Mouse (Mus musculus) right cerebral cortex, adult 18-20 months (tissue): ENCODE results near the gene Wipf2.
"Not testable (repeated sequence)": the region's sequence is repeated elsewhere in the genome, so short reads cannot be mapped to it uniquely, and the experiment has no call there.

ENCODE experiments used
- DNase-seq: peaks from one replicate; pipeline ENCODE4 v3.0.0; 2022; ENCODE audit warnings: mixed read lengths

Gene Wipf2

GRCm38 (mm10) chr11:98932293-98933091 lies 69.1 kb downstream of the Wipf2 start:
- DNase-seq: no peak

GRCm38 (mm10) chr11:98933151-98933550 lies 69.7 kb downstream of the Wipf2 start:
- DNase-seq: peak; percentile 83

GRCm38 (mm10) chr11:98933847-98934246 lies 70.4 kb downstream of the Wipf2 start:
- not testable (repeated sequence) for DNase-seq

DNA sequence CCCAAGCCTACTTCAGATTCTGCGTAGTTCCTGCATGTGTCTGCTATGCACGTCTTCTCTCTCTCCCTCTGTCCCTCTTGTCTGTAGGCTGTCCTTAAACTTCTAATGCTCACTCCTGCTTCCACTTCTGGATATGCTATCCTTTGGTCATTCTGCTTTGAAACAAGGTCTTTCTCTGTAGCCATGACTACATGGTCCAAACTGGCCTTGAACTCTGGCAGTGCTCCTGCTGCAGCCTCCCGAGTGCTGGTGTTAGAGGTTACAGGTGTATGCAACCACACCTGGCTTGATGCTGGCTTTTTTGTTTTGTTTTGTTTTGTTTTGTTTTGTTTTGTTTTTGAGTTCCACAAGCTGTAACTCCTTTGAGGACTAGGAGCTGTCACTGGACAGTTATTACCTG lies 70.9 kb downstream of the Wipf2 start:
- DNase-seq: no peak

DNA sequence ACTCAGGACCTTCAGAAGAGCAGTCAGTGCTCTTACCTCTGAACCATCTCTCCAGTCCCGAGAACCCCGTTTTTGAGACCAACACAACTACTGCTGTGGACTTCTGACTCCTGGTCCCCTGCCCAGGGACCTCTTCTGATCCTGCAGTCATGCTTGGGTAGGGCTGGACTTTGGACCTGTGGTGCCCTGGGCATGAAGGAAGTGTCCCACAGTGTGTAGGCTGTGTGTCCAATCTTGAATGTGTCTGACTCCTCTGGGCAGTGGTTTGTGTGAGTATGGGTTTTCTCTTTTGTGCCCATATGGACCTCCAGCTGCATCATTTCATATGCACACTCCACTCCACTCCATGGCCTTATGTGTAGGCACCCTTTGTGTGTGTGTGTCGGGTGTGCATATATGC lies 71.7 kb downstream of the Wipf2 start:
- DNase-seq: no peak

DNA sequence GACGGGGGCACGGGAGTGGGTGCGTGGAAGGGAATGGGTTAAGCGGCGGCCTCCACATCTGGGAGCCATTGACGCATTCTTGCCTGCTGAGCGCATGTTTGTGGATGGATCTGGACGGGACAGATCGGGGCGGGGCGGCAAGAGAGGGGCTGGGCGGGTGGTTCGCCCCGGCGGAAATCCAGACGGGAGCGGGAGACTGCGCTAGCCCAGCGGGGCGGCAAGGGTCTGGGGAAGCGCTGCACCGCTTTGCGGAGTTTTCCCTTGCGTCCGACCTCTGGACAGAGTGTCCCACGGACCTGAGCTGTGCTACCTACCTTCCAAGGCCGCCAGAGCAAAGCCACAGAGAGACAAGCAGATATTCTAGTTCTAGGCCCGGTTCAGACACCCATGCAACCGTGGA lies 72.7 kb downstream of the Wipf2 start:
- no peak for DNase-seq

DNA sequence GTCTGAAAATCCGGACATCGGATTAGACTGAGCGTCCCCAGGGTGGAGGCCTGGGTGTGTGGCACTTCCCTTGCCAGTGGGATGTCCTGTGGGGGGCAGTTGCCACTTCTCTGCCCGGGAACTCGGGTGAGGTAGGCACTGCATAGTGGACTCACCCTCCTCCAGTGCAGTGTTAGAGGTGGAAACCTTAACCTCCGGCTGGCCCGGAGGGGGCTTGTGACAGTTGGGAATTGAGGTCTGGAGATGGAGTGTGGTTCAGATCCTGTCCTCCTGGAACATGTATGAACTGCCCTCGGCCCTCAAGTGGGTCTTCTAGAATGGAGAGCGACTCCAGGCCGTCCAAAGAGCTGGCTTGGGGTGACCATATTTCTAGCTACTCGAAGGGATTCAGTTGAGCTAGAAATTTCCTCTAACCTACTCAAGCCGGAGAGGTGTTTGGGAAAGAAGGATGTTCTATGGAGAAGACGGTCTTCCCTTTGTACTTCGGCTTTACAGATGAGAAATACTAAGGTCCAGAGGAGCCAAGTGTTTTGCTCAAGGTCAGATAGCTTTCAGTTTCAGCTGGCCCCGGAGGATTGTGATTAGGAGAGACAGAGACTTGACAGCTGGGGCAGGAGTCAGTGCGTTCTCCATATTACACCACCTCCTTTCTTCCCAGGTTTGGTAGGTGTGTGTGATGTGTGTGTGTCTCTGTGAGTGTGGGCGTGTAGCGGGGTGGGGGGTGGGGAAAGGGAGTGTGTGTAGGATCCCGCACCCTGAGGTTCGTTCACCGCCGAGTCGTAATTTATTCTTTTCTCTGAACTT lies 73.4 kb downstream of the Wipf2 start:
- no peak for DNase-seq

DNA sequence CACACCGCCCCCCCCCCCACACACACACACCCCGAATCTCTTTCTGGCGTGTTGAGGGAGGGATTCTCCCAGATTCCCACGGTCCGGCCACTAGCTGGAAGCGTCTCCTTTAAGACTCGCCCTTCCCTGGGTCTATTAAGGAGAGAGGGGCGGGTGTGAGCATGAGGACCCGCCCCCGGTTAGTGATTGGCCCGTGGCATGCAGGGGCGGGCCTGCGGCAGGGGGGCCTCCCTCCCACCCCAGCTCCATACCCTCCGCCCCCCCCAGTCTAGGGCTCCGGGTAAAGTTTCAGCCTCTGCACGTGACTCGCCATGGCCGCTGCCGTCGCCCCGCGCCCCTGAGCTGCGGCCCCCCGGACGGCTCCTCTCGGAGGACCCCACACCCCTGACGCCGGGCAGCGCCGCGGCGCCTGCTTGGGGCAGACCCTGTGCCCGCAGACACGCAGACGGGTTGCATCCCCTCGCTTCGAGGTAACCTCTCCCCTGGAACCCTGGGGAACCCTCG lies 74.0 kb downstream of the Wipf2 start:
- DNase-seq: peak; percentile 76

DNA sequence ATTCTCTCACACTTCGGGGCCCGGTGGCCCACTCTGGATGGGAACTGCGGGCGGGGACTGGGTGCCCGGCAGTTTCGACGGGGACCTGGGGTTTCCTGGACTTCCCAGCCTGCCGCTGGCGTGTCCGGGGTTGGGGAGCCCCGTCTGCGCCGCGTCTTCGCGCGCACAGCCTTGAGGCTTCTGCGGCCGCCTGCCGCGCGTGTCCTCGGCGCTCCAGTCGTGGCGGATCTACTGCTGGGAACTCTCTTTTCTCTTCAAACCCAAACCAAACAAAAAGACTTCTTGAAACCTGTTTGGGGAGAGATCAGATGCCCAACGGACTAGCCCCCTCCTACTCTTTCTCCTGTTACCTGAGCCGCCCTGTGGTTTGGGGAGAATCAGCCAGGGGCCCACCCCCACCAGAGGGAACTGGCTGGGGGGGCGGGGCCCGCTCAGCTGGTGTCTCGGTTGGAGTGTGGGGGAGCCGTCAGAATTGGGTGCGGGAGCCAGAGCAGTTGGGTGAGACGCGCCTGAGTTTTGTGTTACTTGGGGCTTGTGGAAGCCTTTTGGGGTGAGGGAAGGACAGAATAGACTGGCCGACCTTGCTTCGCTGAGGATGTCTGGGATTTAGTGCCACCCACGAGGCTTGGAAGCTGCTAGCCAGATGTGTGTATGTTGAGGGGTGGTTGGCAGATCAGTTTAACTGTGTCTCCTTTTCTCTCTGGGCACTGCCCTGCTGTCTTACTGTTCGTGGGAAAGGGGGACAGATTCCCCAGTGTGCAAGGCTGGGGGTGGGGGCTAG lies 74.7 kb downstream of the Wipf2 start:
- no peak for DNase-seq

GRCm38 (mm10) chr11:98938701-98939083 lies 75.3 kb downstream of the Wipf2 start:
- DNase-seq: no peak

GRCm38 (mm10) chr11:98939084-98939952 lies 75.9 kb downstream of the Wipf2 start:
- DNase-seq: no peak

DNA sequence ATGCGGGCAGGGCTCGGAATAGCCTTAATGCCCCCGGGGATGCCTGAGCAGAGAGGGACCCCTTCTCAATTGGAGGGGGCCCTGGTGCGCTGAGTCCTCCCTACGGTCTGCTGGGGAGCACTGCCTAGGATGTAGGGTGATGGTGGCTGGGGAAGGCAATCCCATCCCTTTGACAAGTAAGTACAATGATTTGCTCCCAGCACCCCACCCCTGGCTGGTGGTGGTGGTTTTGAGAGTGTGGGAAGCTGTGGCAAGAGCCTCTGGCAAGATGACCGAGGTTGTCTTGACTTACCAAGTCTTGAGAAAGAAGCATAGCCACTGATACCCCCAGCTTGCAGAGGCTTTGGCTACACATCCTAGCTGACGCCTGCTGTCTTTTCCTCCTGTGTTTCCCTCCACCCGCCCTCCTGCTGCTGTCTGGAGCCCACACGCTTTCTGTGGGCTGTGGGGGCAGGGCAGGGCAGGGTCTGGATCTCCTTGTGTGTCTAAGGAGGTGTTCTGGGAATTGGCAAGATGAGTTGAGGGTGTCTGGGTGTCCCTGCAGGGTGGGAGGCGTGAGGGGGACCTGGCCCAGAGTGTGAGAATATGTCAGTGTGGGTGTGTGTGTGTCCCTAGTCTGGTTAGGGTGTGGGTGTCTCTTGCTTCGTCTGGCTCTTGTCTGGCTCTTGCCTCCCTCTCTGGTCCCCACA lies 76.7 kb downstream of the Wipf2 start:
- peak; percentile 78 for DNase-seq

GRCm38 (mm10) chr11:98940776-98941175 lies 77.3 kb downstream of the Wipf2 start:
- DNase-seq: no peak

DNA sequence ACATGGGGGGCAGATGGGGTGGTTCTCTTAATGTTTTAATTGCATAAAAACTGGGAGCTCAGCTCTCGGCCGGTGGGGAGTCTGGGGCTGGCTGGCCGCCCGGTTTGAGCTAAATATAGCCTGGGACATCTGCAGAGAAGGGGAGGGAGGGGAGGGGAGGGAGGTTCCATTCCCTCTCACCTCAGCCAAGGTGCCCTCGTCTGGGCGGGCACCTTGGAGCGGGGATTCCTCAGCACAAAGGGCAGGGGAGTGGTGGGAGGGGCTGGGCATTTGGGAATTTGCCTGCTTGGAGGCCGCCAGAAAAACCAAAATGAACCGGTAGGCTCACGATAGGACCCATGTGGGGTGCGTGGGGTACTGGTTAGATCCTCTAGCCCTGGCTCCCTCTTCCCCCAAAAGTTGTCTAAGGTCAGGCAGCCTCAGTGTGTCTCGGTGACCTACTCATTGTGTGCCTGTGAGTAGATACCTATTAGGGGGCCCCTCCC lies 77.9 kb downstream of the Wipf2 start:
- DNase-seq: no peak

DNA sequence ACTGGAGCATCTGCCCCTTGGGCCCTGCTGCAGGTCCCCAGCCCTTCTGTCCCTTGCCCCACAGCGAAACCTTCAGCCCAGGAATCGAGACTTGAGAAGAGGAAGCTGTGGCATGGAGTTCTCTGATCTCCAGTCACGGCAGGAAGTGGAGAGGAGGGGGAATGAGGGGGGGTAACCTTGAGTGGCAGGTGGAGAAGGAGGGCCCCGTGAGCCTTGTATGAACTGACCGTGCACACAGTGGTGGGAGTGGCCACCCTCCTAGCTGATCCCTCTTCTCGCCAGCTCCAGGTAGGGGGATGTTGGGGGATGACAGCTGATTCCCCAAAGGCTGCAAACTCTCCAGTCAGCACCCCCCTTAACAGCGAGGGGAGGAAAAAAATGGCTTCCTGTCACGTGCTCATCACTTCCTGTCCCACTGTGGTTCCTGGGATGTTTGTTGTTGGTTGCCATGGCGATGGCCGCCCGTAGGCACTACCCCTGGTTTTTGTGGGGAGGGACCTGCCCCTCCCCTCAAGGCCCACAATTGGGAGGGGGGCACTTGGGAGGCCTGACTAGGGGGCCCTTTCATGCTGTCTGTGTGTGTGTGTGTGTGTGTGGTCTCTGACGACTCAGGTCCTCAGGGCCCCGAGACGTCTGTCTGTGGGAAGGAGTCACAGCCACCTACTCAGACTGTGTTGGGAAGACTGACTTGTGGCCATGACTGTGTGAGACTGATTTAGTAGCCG lies 78.5 kb downstream of the Wipf2 start:
- DNase-seq: no peak

GRCm38 (mm10) chr11:98942555-98942922 lies 79.1 kb downstream of the Wipf2 start:
- no peak for DNase-seq

- no peak for DNase-seq
Observed at GRCm38 (mm10) chr11:98942923-98943641, 79.6 kb downstream of the Wipf2 start.

DNA sequence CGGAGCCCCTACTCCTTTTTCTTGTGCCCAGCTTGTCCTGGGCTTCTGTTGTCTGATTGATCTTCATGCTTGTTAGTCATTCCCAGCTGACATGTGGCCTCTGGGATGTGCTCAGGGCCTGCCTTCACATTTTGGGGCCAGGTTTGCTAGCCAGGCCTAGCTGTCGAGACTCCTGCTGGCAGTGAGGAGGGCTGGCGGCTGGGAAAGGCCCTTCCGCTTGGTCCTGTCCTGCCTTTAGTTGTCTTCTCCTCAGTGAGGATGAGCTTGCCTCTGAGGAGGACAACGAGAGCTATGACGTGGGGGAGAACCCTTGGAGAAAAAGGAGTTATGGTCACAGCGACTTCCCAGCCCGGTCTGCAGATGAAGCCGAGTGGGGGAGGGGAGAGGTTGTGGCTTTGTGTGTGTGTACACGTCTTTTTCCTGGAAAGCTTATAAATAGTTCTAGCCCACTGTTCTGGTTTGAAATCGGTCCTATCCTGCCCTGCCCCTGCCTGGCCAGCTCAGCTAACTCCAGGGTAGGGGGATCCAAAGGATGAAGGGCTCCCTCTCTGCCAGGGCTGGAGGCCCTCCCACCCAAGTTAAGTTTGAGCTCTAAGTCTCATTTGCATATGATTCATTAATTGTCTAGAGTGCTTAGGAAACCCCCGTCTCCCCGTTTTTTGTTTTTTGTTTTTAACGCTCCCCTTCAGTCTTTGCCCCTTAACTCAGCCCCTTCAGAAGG lies 80.5 kb downstream of the Wipf2 start:
- DNase-seq: no peak

DNA sequence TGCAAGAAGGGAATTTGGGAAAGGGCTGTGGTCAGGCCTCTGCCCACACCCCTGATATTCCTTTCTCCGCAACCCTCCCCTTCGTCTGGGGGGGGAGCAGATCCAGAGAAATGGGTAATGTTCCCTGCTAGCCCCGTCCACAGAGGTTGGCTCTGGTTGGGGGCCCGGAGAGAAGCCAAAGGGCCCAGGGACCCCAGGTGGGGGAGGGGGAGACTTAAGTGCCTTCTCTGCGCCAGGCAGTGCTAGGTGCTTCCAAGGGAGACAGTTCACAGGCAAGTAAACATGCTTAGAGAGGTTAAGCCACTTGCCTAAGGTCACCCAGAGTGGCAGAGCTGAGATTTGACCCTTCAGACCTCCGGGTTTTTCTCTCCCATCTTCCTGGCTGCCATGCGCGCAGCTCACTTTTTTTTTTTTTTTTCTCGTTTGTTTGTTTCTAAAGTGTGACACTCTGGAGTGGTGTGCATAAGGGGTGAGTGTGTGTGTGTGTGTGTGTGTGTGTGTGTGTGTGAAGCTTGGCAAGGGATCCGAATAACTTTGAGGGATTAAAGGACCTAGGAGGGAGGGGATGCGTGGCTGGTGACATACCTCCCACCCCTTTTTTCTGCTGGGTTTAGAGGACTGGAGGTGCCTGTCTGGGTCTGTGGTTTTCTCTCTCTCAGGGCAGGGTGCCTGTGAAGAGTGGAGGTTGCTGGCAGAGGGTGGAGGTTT lies 81.6 kb downstream of the Wipf2 start:
- no peak for DNase-seq
